Mouse (Mus musculus) kidney, embryonic 16.5 days (tissue): ENCODE results near the gene Ern1. TPM values are rescaled to one million over a fixed set of nuclear protein-coding genes. Genes with fewer than 3 reads are reported as not detected.

ENCODE experiments used
- ATAC-seq: fragments of 200-750 bp; cut with Nextera tagmentation; 2 replicates; pipeline ENCODE4 v1.8.0; 2017; ENCODE audit warnings: moderate TSS enrichment; ENCODE audit not compliant: low FRiP score, low TSS enrichment
- H3K27ac ChIP-seq: fragments of 300-500 bp; sonication (generic); 2 replicates; pipeline ENCODE4 v1.5.1; 2014; ENCODE audit warnings: low read length
- H3K27me3 ChIP-seq: fragments of 300-500 bp; sonication (generic); 2 replicates; pipeline ENCODE4 v1.6.1; 2014; ENCODE audit warnings: low read length, control low read depth, mixed read lengths; ENCODE audit not compliant: insufficient read depth
- H3K36me3 ChIP-seq: fragments of 300-500 bp; sonication (generic); 2 replicates; pipeline ENCODE4 v1.6.1; 2014; ENCODE audit warnings: low read length, control low read depth, mixed read lengths; ENCODE audit not compliant: insufficient read depth
- H3K4me1 ChIP-seq: fragments of 300-500 bp; sonication (generic); 2 replicates; pipeline ENCODE4 v1.6.1; 2014; ENCODE audit warnings: low read length, control low read depth, mixed read lengths; ENCODE audit not compliant: insufficient read depth
- H3K4me2 ChIP-seq: fragments of 300-500 bp; sonication (generic); replicated peaks from 2 replicates; pipeline ENCODE4 v1.6.1; 2014; ENCODE audit warnings: low read depth, low read length
- H3K4me3 ChIP-seq: fragments of 300-500 bp; sonication (generic); 2 replicates; pipeline ENCODE4 v1.5.1; 2014; ENCODE audit warnings: mild to moderate bottlenecking, low read length
- H3K9ac ChIP-seq: fragments of 300-500 bp; sonication (generic); replicated peaks from 2 replicates; pipeline ENCODE4 v1.6.1; 2014; ENCODE audit warnings: low read length
- H3K9me3 ChIP-seq: fragments of 300-500 bp; sonication (generic); 2 replicates; pipeline ENCODE4 v1.6.1; 2016; ENCODE audit warnings: low read length, control low read depth
- WGBS: fragments of 180-500 bp; shearing (Covaris S2); extraction: QIAGEN DNeasy Blood & Tissue Kit; methylation state at CpG from one replicate; pipeline ENCODE4 v1.1.7; 2014; 5-methylcytosine and 5-hydroxymethylcytosine counted together
- polyA plus RNA-seq: library from polyadenylated mRNA; unstranded; fragments of >200 nt; fragmentation: Nextera tagmentation; extraction: Ambion mirVana; gene quantifications from 2 replicates; pipeline ENCODE4 v1.2.1, GENCODE M21; 2015

The Ern1 gene
- polyA plus RNA-seq, 1 experiment from 2014 or later = 5.4 TPM

GRCm38 (mm10) chr11:106486042-106486865 is 1.4 kb downstream of the Ern1 start:
- H3K27ac ChIP-seq = no peak overlapping the region
- peak overlapping the region; percentile 92 for H3K9ac ChIP-seq
- no peaks in the 10 kb centered on the region for H3K27me3 ChIP-seq
- no peaks in the 10 kb centered on the region for H3K9me3 ChIP-seq
- H3K4me3 ChIP-seq = peak overlapping the region; percentile 91
- ATAC-seq = no peak
- H3K36me3 ChIP-seq = no peaks in the 10 kb centered on the region
- H3K4me2 ChIP-seq = peak overlapping the region; percentile 93
- peaks cover 19% of the 10 kb centered on the region for H3K4me1 ChIP-seq
- WGBS = 33% methylated on average over 16 of the region's 16 CpGs

- no peaks in the 10 kb centered on the region for H3K9me3 ChIP-seq
- WGBS = 77% methylated on average over 4 of the region's 4 CpGs
- H3K36me3 ChIP-seq = no peaks in the 10 kb centered on the region
- ATAC-seq = no peak
- no peaks in the 10 kb centered on the region for H3K27me3 ChIP-seq
- no peak overlapping the region for H3K4me3 ChIP-seq
- H3K9ac ChIP-seq = no peak overlapping the region
- H3K4me2 ChIP-seq = peak overlapping the region; percentile 93; the same call in 1 of the 2 replicates
- peaks cover 19% of the 10 kb centered on the region for H3K4me1 ChIP-seq
- H3K27ac ChIP-seq = no peak overlapping the region
Observed at GRCm38 (mm10) chr11:106485611-106486010, 2.0 kb downstream of the Ern1 start.

GRCm38 (mm10) chr11:106484875-106485274 is 2.8 kb downstream of the Ern1 start:
- H3K9ac ChIP-seq = no peak overlapping the region
- 78% methylated on average over 4 of the region's 4 CpGs for WGBS
- H3K4me1 ChIP-seq = peaks cover 19% of the 10 kb centered on the region
- no peak overlapping the region for H3K4me2 ChIP-seq
- no peaks in the 10 kb centered on the region for H3K27me3 ChIP-seq
- no peak overlapping the region for H3K4me3 ChIP-seq
- no peak for ATAC-seq
- no peak overlapping the region for H3K27ac ChIP-seq
- no peaks in the 10 kb centered on the region for H3K9me3 ChIP-seq
- no peaks in the 10 kb centered on the region for H3K36me3 ChIP-seq

GRCm38 (mm10) chr11:106482867-106483266 is 4.8 kb downstream of the Ern1 start:
- no peak overlapping the region for H3K9ac ChIP-seq
- no peak for ATAC-seq
- H3K27ac ChIP-seq = no peak overlapping the region
- no peak overlapping the region for H3K4me2 ChIP-seq
- WGBS = 90% methylated on average over 8 of the region's 8 CpGs
- no peaks in the 10 kb centered on the region for H3K27me3 ChIP-seq
- H3K9me3 ChIP-seq = no peaks in the 10 kb centered on the region
- no peak overlapping the region for H3K4me3 ChIP-seq
- peaks cover 10% of the 10 kb centered on the region for H3K4me1 ChIP-seq
- H3K36me3 ChIP-seq = no peaks in the 10 kb centered on the region

- Histone ChIP-seq H3K27me3 (no peaks in the 10 kb centered on the region), H3K4me1 (peaks cover 8% of the 10 kb centered on the region), H3K4me2 (no peak overlapping the region), H3K4me3 (no peak overlapping the region), H3K9ac (no peak overlapping the region), H3K27ac (no peak overlapping the region), H3K36me3 (no peaks in the 10 kb centered on the region), H3K9me3 (no peaks in the 10 kb centered on the region)
- WGBS = 20% methylated on average over 4 of the region's 4 CpGs
- no peak for ATAC-seq
Observed at GRCm38 (mm10) chr11:106481651-106482050, 6.0 kb downstream of the Ern1 start.

- no peaks in the 10 kb centered on the region for H3K27me3 ChIP-seq
- no peaks in the 10 kb centered on the region for H3K9me3 ChIP-seq
- ATAC-seq = no peak
- H3K4me2 ChIP-seq = no peak overlapping the region
- H3K4me1 ChIP-seq = no peaks in the 10 kb centered on the region; the same call in 1 of the 2 replicates
- no peak overlapping the region for H3K9ac ChIP-seq
- WGBS = 78% methylated on average over 3 of the region's 3 CpGs
- H3K4me3 ChIP-seq = no peak overlapping the region
- H3K27ac ChIP-seq = no peak overlapping the region
- H3K36me3 ChIP-seq = no peaks in the 10 kb centered on the region
Observed at GRCm38 (mm10) chr11:106480530-106480885, 7.1 kb downstream of the Ern1 start.

GRCm38 (mm10) chr11:106479619-106480529 is 7.8 kb downstream of the Ern1 start:
- ATAC-seq = no peak
- Histone ChIP-seq H3K4me3 (no peak overlapping the region), H3K9ac (no peak overlapping the region), H3K36me3 (no peaks in the 10 kb centered on the region), H3K4me1 (no peaks in the 10 kb centered on the region; the same call in 1 of the 2 replicates), H3K27me3 (no peaks in the 10 kb centered on the region), H3K9me3 (no peaks in the 10 kb centered on the region), H3K4me2 (no peak overlapping the region), H3K27ac (no peak overlapping the region)
- WGBS = 81% methylated on average over 9 of the region's 9 CpGs

- H3K27ac ChIP-seq = no peak overlapping the region
- WGBS = 40% methylated on average over 1 of the region's 1 CpGs
Observed at GRCm38 (mm10) chr11:106478745-106479144, 8.9 kb downstream of the Ern1 start.

GRCm38 (mm10) chr11:106477505-106478160 is 10.0 kb downstream of the Ern1 start:
- H3K36me3 ChIP-seq = no peaks in the 10 kb centered on the region
- H3K4me2 ChIP-seq = no peak overlapping the region
- no peak overlapping the region for H3K4me3 ChIP-seq
- H3K27ac ChIP-seq = no peak overlapping the region
- no peak overlapping the region for H3K9ac ChIP-seq
- ATAC-seq = no peak
- no peaks in the 10 kb centered on the region for H3K27me3 ChIP-seq
- H3K4me1 ChIP-seq = no peaks in the 10 kb centered on the region; the same call in 1 of the 2 replicates
- WGBS = 92% methylated on average over 4 of the region's 4 CpGs
- H3K9me3 ChIP-seq = no peaks in the 10 kb centered on the region

More at GRCm38 (mm10) chr11:106478745-106479144, 8.9 kb downstream of the Ern1 start:
- Histone ChIP-seq H3K4me3 (no peak overlapping the region), H3K4me2 (no peak overlapping the region), H3K36me3 (no peaks in the 10 kb centered on the region), H3K27me3 (no peaks in the 10 kb centered on the region), H3K4me1 (no peaks in the 10 kb centered on the region; the same call in 1 of the 2 replicates), H3K9ac (no peak overlapping the region), H3K9me3 (no peaks in the 10 kb centered on the region)
- ATAC-seq = no peak
